Mouse (Mus musculus) ES-Bruce4 (cell line): ENCODE measurements around the gene Wfdc1. TPM values are rescaled to one million over a fixed set of nuclear protein-coding genes. Genes with fewer than 3 reads are reported as not detected.

ENCODE experiments used
- H3K27ac ChIP-seq: 2 replicates; pipeline ENCODE4 v1.5.1; 2012; ENCODE audit warnings: low read length, inconsistent platforms; ENCODE audit not compliant: insufficient read depth
- H3K27me3 ChIP-seq: 2 replicates; pipeline ENCODE4 v1.6.1; 2012; ENCODE audit warnings: mild to moderate bottlenecking, low read length, inconsistent platforms; ENCODE audit not compliant: control insufficient read depth, poor library complexity, insufficient read depth, severe bottlenecking
- H3K36me3 ChIP-seq: 2 replicates; pipeline ENCODE4 v1.6.1; 2012; ENCODE audit warnings: inconsistent platforms, mild to moderate bottlenecking, low read length, moderate library complexity; ENCODE audit not compliant: control insufficient read depth, poor library complexity, insufficient read depth, severe bottlenecking
- H3K4me1 ChIP-seq: one replicate; pipeline ENCODE4 v1.8.1; 2011; ENCODE audit warnings: low read length; ENCODE audit not compliant: control insufficient read depth, insufficient read depth
- H3K4me3 ChIP-seq: 2 replicates; pipeline ENCODE4 v1.5.1; 2011; ENCODE audit warnings: low read depth, mild to moderate bottlenecking, low read length
- H3K9ac ChIP-seq: 2 replicates; pipeline ENCODE4 v1.6.1; 2012; ENCODE audit warnings: low read depth, mild to moderate bottlenecking, inconsistent platforms; ENCODE audit not compliant: poor library complexity, severe bottlenecking
- H3K9me3 ChIP-seq: replicated peaks from 2 replicates; pipeline ENCODE4 v1.6.1; 2012; ENCODE audit warnings: mild to moderate bottlenecking, low read length, inconsistent platforms; ENCODE audit not compliant: control insufficient read depth, poor library complexity, insufficient read depth, severe bottlenecking
- CTCF ChIP-seq: IDR thresholded peaks from one replicate; pipeline ENCODE4 v1.8.1; 2011; ENCODE audit warnings: low read depth, low read length
- EP300 ChIP-seq: IDR thresholded peaks from 2 replicates; pipeline ENCODE4 v1.6.1; 2011; ENCODE audit warnings: low read depth, low read length; ENCODE audit not compliant: insufficient read depth
- POLR2A ChIP-seq: IDR thresholded peaks from one replicate; pipeline ENCODE4 v1.8.1; 2011; ENCODE audit warnings: low read length; ENCODE audit not compliant: insufficient read depth
- polyA plus RNA-seq: library from polyadenylated mRNA; stranded (reverse); fragments of >200 nt; gene quantifications from 2 replicates; pipeline ENCODE4 v1.2.4, GENCODE M21; 2011; ENCODE audit warnings: low read depth; ENCODE audit not compliant: missing spikeins, insufficient read depth, insufficient read length

Wfdc1 gene
- polyA plus RNA-seq, 1 experiment = not detected

DNA sequence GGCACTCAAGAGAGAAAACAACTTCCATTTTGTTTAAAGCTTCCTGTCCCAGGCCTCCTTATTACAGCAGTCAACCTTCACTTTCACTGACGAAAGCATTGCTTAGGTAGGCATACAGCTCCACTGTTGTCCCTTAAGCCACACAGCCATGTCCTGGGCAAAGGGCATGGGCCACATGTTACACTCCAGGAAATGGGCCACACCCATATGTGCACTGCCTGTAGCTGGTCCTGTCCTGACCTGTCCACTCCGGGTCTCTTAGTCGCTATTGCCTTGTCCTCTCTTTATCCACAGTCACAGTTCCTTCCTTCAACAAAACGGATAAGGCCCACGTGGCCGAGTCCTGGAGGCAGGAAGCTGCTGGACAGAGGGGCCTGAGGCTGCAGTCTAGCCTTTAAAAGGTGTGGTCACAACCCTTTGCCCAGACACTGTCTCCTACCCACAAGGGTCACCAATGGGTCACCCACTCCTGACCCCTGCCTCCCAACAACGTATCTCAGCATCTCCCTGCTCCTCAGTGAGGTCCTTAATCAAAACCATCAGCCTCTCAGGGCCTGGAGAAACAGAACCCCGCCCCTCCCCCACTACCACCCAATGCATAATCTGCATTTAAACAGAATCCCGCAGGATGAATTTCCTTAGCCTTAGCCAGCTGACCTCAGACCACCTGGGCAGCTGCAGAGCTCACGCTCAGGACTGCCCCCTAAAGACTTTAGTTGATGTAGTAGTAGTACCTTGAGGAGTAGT is 38.4 kb upstream of the Wfdc1 start:
- Histone ChIP-seq H3K9me3 (no peaks in the 10 kb centered on the region), H3K36me3 (no peaks in the 10 kb centered on the region), H3K9ac (no peak overlapping the region), H3K27me3 (no peaks in the 10 kb centered on the region; the same call in 1 of the 2 replicates), H3K4me1 (peaks cover 8% of the 10 kb centered on the region), H3K4me3 (no peak overlapping the region), H3K27ac (no peak overlapping the region)
- peak; percentile 20 for TF ChIP-seq CTCF
- peak; percentile 76 for TF ChIP-seq EP300
- no peak for TF ChIP-seq POLR2A

- no peak overlapping the region for H3K4me3 ChIP-seq
- H3K9me3 ChIP-seq = no peaks in the 10 kb centered on the region
- H3K27ac ChIP-seq = no peak overlapping the region
- no peak overlapping the region for H3K9ac ChIP-seq
- peaks cover 8% of the 10 kb centered on the region for H3K4me1 ChIP-seq
- TF ChIP-seq EP300 (no peak), POLR2A (no peak), CTCF (no peak)
- H3K27me3 ChIP-seq = no peaks in the 10 kb centered on the region; the same call in none of the 2 replicates
- no peaks in the 10 kb centered on the region for H3K36me3 ChIP-seq
These were observed 35.3 kb upstream of the Wfdc1 start for GRCm38 (mm10) chr8:119630841-119631240.

DNA sequence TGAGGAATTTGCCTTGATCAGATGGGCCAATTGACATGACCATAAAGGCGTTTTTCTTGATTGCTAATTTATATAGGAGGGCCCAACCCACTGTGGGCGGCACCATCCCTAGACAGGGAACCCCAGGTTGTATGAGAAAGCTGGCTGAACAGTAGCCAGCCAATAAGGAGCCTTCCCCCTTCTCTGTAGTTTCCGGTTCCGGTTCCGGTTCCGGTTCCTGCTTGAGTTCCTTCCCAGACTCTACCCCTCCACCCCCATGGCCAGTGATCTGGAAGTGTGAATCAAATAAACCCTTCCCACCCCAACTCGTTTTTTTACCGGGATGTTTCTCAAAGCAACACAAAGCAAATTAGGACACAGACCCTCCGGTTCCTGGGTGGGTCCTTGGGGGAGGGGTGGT is 33.9 kb upstream of the Wfdc1 start:
- Histone ChIP-seq H3K36me3 (no peaks in the 10 kb centered on the region), H3K4me1 (peaks cover 6% of the 10 kb centered on the region), H3K9me3 (no peaks in the 10 kb centered on the region), H3K9ac (no peak overlapping the region), H3K27ac (no peak overlapping the region), H3K27me3 (no peaks in the 10 kb centered on the region; the same call in none of the 2 replicates), H3K4me3 (no peak overlapping the region)
- TF ChIP-seq CTCF = no peak
- TF ChIP-seq EP300 = no peak
- no peak for TF ChIP-seq POLR2A

- Histone ChIP-seq H3K27ac (no peak overlapping the region), H3K9me3 (no peaks in the 10 kb centered on the region)
These were observed 33.3 kb upstream of the Wfdc1 start for GRCm38 (mm10) chr8:119632909-119633308.

DNA sequence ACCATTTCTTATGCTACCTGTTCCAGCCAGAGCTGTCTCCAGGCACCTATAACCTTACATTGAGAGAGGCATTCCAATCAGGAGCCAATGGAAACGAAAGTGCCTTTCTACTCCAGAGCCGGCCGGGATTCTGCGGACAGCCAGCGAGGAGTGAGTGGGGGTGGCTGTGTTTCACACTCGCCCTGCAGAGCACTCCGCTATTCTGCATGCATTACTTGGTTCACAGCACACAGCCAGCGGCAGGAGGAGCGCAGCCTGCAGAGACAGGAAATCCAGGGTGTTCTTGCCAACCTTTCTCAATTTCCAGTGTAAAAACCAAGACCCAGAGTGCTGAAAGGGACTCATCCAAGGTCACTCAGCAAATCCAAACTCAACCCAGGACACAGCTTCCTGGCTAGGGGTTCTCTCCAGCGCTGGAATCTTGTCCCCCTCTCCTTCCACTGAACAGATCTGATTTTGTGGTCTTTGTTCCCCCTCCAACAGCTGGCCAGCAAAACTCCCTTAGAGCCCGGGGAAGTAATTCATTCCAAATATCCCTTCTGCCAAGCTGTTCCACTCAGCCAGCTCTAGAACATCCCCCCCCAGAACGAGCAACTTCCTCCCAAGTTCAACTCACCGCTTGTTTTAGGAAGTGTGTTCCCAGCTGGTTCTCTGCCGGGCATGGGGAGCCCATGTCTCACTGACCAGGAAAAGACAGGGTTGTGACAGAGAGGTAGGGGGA is 31.4 kb upstream of the Wfdc1 start:
- H3K9ac ChIP-seq = no peak overlapping the region
- H3K36me3 ChIP-seq = no peaks in the 10 kb centered on the region
- no peak overlapping the region for H3K27ac ChIP-seq
- no peaks in the 10 kb centered on the region; the same call in none of the 2 replicates for H3K27me3 ChIP-seq
- no peaks in the 10 kb centered on the region for H3K4me1 ChIP-seq
- no peaks in the 10 kb centered on the region for H3K9me3 ChIP-seq
- no peak overlapping the region for H3K4me3 ChIP-seq
- TF ChIP-seq POLR2A = no peak
- TF ChIP-seq EP300 = no peak
- TF ChIP-seq CTCF = no peak

More at GRCm38 (mm10) chr8:119632909-119633308, 33.3 kb upstream of the Wfdc1 start:
- H3K4me1 ChIP-seq = peaks cover under 1% of the 10 kb centered on the region
- TF ChIP-seq EP300 = no peak
- H3K36me3 ChIP-seq = no peaks in the 10 kb centered on the region
- H3K27me3 ChIP-seq = no peaks in the 10 kb centered on the region; the same call in none of the 2 replicates
- peak overlapping the region; percentile 22 for H3K4me3 ChIP-seq
- peak overlapping the region; percentile 22 for H3K9ac ChIP-seq

GRCm38 (mm10) chr8:119635378-119635777 is 30.8 kb upstream of the Wfdc1 start, which contains the start of gene Kcng4:
Kcng4 (minus strand) TSS chr8:119635680.
- TF ChIP-seq EP300 = no peak
- TF ChIP-seq POLR2A = no peak
- no peak for TF ChIP-seq CTCF
- H3K9me3 ChIP-seq = no peaks in the 10 kb centered on the region
- no peaks in the 10 kb centered on the region; the same call in none of the 2 replicates for H3K27me3 ChIP-seq
- no peak within 1 kb of the TSS for H3K4me3 ChIP-seq
- no peaks in the 10 kb centered on the region for H3K36me3 ChIP-seq
- no peak within 1 kb of the TSS for H3K9ac ChIP-seq
- H3K27ac ChIP-seq = no peak within 1 kb of the TSS
- no peaks in the 10 kb centered on the region for H3K4me1 ChIP-seq
